Mouse (Mus musculus): ENCODE results near the gene Cxcl2. TPM values are rescaled to one million over a fixed set of nuclear protein-coding genes. Genes with fewer than 3 reads are reported as not detected.

The Cxcl2 gene
- polyA plus RNA-seq, 1 experiment from 2014 or later = not detected

DNA sequence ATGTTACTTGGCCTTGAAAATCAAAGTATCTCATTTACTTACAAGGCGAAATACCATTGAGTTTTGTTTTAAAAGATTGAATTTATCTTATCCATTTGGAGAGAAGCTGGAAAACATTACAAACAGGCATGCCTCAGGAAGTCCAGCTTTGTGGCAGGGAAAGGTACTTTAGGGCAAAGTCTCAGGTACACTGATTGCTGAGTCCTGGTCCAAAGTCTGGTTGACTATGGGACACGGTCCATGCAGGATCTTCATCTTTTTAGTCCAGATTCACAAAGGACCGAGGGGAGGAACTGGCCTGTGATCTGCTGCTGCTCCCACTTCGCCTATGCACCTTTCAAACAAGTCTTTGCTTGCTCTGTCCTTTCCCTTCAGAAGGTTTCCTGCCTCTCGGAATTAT lies 4.4 kb upstream of the Cxcl2 start:
- no peak overlapping the region for H3K4me2 ChIP-seq
- no peaks in the 10 kb centered on the region for H3K9me3 ChIP-seq
- H3K27ac ChIP-seq = no peak overlapping the region
- no peak overlapping the region for H3K9ac ChIP-seq
- H3K27me3 ChIP-seq = peaks cover 14% of the 10 kb centered on the region
- no peak for ATAC-seq (ENCODE audit: borderline replicate concordance, extremely low read depth, low FRiP score, low TSS enrichment)
- H3K36me3 ChIP-seq = no peaks in the 10 kb centered on the region
- 79% methylated on average over 5 of the region's 5 CpGs for WGBS
- H3K4me3 ChIP-seq = no peak overlapping the region
- peaks cover 24% of the 10 kb centered on the region for H3K4me1 ChIP-seq

- ATAC-seq (ENCODE audit: borderline replicate concordance, extremely low read depth, low FRiP score, low TSS enrichment) = no peak
Measured at GRCm38 (mm10) chr5:90900147-90900546, 3.5 kb upstream of the Cxcl2 start.

DNA sequence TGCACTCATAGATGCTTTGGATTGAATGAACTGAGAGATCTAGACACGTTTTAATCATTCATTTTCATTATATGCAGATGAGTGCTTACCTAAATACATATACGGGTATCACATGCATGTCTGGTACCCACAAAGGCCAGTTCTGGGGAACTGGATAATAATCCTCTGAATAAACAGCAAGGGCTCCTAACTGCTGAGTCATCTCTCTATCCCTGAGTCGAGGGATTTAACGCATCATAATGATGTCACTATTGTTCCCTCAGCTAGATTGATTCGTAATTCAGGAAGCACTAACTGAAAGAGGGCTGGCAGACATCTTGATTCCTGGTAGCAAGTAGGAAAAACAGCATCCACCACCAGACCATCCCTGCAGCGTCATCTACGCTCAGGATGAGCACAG lies 3.0 kb upstream of the Cxcl2 start:
- H3K27me3 ChIP-seq = peaks cover 26% of the 10 kb centered on the region
- H3K27ac ChIP-seq = no peak overlapping the region
- no peaks in the 10 kb centered on the region for H3K9me3 ChIP-seq
- peaks cover 24% of the 10 kb centered on the region for H3K4me1 ChIP-seq
- H3K36me3 ChIP-seq = no peaks in the 10 kb centered on the region
- no peak overlapping the region for H3K4me2 ChIP-seq
- H3K9ac ChIP-seq = no peak overlapping the region
- ATAC-seq (ENCODE audit: borderline replicate concordance, extremely low read depth, low FRiP score, low TSS enrichment) = no peak
- no peak overlapping the region for H3K4me3 ChIP-seq
- WGBS = 58% methylated on average over 7 of the region's 7 CpGs

More at GRCm38 (mm10) chr5:90900147-90900546, 3.5 kb upstream of the Cxcl2 start:
- H3K4me2 ChIP-seq = no peak overlapping the region
- no peak overlapping the region for H3K27ac ChIP-seq
- no peak overlapping the region for H3K4me3 ChIP-seq
- 28% methylated on average over 7 of the region's 7 CpGs for WGBS
- peaks cover 24% of the 10 kb centered on the region for H3K4me1 ChIP-seq
- no peak overlapping the region for H3K9ac ChIP-seq
- H3K27me3 ChIP-seq = peaks cover 22% of the 10 kb centered on the region
- H3K9me3 ChIP-seq = no peaks in the 10 kb centered on the region
- no peaks in the 10 kb centered on the region for H3K36me3 ChIP-seq

GRCm38 (mm10) chr5:90902380-90903260 lies 1.1 kb upstream of the Cxcl2 start:
- Histone ChIP-seq H3K4me3 (peak overlapping the region; percentile 24), H3K27me3 (peaks cover 30% of the 10 kb centered on the region), H3K27ac (no peak overlapping the region), H3K9ac (0 out of 2 replicates have a peak overlapping the region, but pooled peaks have one; percentile 16), H3K36me3 (no peaks in the 10 kb centered on the region), H3K4me2 (peak overlapping the region; percentile 57), H3K9me3 (no peaks in the 10 kb centered on the region), H3K4me1 (peaks cover 24% of the 10 kb centered on the region)
- no peak for ATAC-seq (ENCODE audit: borderline replicate concordance, extremely low read depth, low FRiP score, low TSS enrichment)
- 11% methylated on average over 10 of the region's 10 CpGs for WGBS

- H3K36me3 ChIP-seq = no peaks in the 10 kb centered on the region
- H3K4me1 ChIP-seq = no peaks in the 10 kb centered on the region
- peaks cover 20% of the 10 kb centered on the region for H3K27me3 ChIP-seq
- H3K9ac ChIP-seq = no peak overlapping the region
- ATAC-seq (ENCODE audit: borderline replicate concordance, extremely low read depth, low FRiP score, low TSS enrichment) = no peak
- no peaks in the 10 kb centered on the region for H3K9me3 ChIP-seq
- 3% methylated on average over 2 of the region's 2 CpGs for WGBS
- H3K27ac ChIP-seq = no peak overlapping the region
- no peak overlapping the region for H3K4me3 ChIP-seq
- H3K4me2 ChIP-seq = no peak overlapping the region
Measured at GRCm38 (mm10) chr5:90908983-90909382, 5.3 kb downstream of the Cxcl2 start.

DNA sequence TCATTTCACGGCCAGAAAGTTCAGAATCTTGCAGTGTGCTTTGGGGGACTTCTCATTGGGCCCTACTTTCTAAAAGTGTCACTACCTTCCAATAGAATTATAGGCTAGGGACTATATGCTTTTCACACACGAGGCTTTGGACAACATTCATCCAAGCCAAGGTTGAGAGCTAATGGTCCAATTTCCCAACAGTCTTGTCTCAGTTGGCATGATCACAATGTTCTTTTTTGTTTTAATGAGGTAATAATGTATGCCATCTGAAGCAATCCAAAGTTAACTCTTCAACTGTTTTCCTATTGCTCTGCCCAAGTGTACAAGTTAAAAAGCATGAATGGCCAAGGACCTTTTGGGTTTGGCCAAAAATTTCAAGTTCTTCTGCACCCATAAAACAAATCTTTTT lies 15.8 kb downstream of the Cxcl2 start:
- ATAC-seq (ENCODE audit: borderline replicate concordance, extremely low read depth, low FRiP score, low TSS enrichment) = no peak
- Histone ChIP-seq H3K27me3 (no peaks in the 10 kb centered on the region), H3K4me2 (no peak overlapping the region), H3K27ac (no peak overlapping the region), H3K9me3 (no peaks in the 10 kb centered on the region), H3K4me1 (no peaks in the 10 kb centered on the region), H3K36me3 (no peaks in the 10 kb centered on the region), H3K9ac (no peak overlapping the region), H3K4me3 (no peak overlapping the region)
- WGBS = 72% methylated on average over 2 of the region's 2 CpGs

DNA sequence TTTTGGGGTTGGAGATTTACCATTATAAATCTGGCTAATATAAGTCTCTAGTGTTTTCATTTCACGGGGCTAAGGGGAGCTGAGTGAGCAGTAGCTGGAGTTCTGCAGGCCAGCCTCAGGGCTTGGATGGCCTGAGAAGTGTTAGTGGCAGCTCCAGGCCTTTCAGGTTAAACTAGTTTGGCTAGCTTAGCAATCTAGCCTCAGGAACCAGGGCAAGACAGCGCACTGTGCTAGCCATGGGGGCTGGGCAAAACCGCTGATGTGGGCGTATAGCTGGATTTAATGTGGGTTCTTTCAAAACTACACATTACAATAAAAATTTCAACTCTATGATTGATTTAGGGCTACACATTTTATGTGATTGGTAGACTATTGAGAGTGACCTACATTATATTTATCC lies 19.3 kb downstream of the Cxcl2 start:
- H3K27me3 ChIP-seq = no peaks in the 10 kb centered on the region
- no peaks in the 10 kb centered on the region for H3K36me3 ChIP-seq
- H3K9me3 ChIP-seq = no peaks in the 10 kb centered on the region
- H3K4me1 ChIP-seq = no peaks in the 10 kb centered on the region
- 74% methylated on average over 4 of the region's 4 CpGs for WGBS
- ATAC-seq (ENCODE audit: borderline replicate concordance, extremely low read depth, low FRiP score, low TSS enrichment) = no peak
- H3K4me2 ChIP-seq = no peak overlapping the region
- H3K27ac ChIP-seq = no peak overlapping the region
- no peak overlapping the region for H3K9ac ChIP-seq
- no peak overlapping the region for H3K4me3 ChIP-seq

DNA sequence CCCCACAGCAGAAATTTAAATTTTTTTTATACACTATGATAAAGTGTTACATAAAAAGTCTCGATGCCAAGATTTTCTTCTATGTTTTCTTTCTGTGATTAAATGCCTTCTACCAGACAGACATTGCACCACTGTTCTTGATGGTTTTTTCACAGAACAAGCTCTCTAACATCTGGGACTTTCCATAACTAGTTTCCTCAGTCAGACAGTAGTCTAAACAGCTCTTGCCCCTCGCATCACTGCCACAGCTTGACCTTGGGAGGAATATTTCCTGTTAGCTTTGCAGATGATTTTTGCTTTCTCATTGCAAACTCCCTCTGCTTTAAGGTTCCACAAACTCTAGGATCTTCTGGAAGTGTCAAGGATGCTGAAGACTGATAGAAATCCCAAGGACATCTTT lies 26.9 kb downstream of the Cxcl2 start:
- no peaks in the 10 kb centered on the region for H3K9me3 ChIP-seq
- ATAC-seq (ENCODE audit: borderline replicate concordance, extremely low read depth, low FRiP score, low TSS enrichment) = peak; percentile 28; the same call in 1 of the 2 replicates
- peak overlapping the region; percentile 91 for H3K9ac ChIP-seq
- H3K4me1 ChIP-seq = peaks cover 10% of the 10 kb centered on the region
- peak overlapping the region; percentile 99 for H3K27ac ChIP-seq
- H3K36me3 ChIP-seq = peaks cover 14% of the 10 kb centered on the region; the same call in 1 of the 2 replicates
- WGBS = 20% methylated on average over 2 of the region's 2 CpGs
- H3K4me2 ChIP-seq = peak overlapping the region; percentile 56
- peak overlapping the region; percentile 75 for H3K4me3 ChIP-seq
- H3K27me3 ChIP-seq = no peaks in the 10 kb centered on the region

GRCm38 (mm10) chr5:90930971-90931851 lies 27.5 kb downstream of the Cxcl2 start, which contains the start of gene Mthfd2l:
Gene Mthfd2l, plus strand, starts transcription at chr5:90931117.
- Histone ChIP-seq H3K4me2 (peak within 1 kb of the TSS; percentile 56), H3K4me1 (peaks cover 10% of the 10 kb centered on the region), H3K9ac (peak within 1 kb of the TSS; percentile 91), H3K36me3 (peaks cover 14% of the 10 kb centered on the region; the same call in 1 of the 2 replicates), H3K4me3 (peak within 1 kb of the TSS; percentile 75), H3K9me3 (no peaks in the 10 kb centered on the region), H3K27me3 (no peaks in the 10 kb centered on the region), H3K27ac (peak within 1 kb of the TSS; percentile 99)
- peak; percentile 99 for ATAC-seq (ENCODE audit: borderline replicate concordance, extremely low read depth, low FRiP score, low TSS enrichment)
- whole genome bisulfite sequencing = under 1% methylated on average over 77 of the region's 79 CpGs

DNA sequence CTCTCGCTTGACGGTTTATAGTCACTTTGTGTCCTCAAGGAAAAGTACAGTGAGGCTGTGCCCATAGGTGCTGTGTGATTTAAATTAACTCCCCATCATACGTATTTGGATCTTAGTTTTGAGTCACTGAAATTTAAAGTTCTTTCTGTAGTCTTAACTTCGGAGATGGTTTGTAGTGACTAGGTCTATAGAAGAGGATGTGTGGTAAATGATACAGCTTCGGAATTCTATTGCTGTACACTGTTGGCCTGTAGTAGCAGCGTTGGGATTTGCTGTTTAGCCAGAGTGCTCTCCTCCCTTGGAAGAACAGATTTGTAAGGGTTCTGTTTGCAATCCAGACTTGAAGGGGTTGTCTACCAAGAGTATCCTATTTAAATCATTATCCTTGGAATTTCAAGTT lies 28.2 kb downstream of the Cxcl2 start:
- 1% methylated on average over 6 of the region's 6 CpGs for WGBS
- Histone ChIP-seq H3K36me3 (peaks cover 14% of the 10 kb centered on the region; the same call in 1 of the 2 replicates), H3K4me2 (peak overlapping the region; percentile 56), H3K9me3 (no peaks in the 10 kb centered on the region), H3K27me3 (no peaks in the 10 kb centered on the region), H3K4me1 (peaks cover 10% of the 10 kb centered on the region), H3K9ac (peak overlapping the region; percentile 91), H3K4me3 (peak overlapping the region; percentile 75), H3K27ac (peak overlapping the region; percentile 99)
- ATAC-seq (ENCODE audit: borderline replicate concordance, extremely low read depth, low FRiP score, low TSS enrichment) = peak; percentile 1; the same call in 1 of the 2 replicates

DNA sequence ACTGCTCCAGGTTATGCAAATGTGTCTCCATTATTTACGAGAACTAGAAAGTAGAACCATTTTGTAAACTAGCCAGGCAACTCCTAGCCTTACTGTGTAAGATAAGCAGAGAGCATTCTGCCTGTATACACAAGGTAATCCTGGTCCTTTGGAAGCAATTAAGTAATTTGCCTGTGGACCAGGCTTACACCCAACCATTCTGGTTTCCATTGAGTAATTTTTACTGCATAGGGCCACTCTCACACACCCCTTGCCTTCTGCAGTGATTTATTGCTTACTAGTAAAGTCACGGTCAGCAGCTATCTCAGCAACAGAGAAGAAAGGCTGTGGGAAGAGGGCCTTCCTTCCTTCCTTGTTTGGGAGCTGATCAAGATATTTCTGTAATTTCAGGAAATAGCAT lies 33.0 kb downstream of the Cxcl2 start:
- Histone ChIP-seq H3K36me3 (peaks cover 14% of the 10 kb centered on the region; the same call in 1 of the 2 replicates), H3K27ac (no peak overlapping the region), H3K4me1 (peaks cover 6% of the 10 kb centered on the region), H3K4me2 (no peak overlapping the region), H3K4me3 (no peak overlapping the region), H3K9ac (no peak overlapping the region), H3K9me3 (no peaks in the 10 kb centered on the region), H3K27me3 (no peaks in the 10 kb centered on the region)
- ATAC-seq (ENCODE audit: borderline replicate concordance, extremely low read depth, low FRiP score, low TSS enrichment) = no peak
- 66% methylated on average over 2 of the region's 2 CpGs for WGBS
